In the genomic region with DNA sequence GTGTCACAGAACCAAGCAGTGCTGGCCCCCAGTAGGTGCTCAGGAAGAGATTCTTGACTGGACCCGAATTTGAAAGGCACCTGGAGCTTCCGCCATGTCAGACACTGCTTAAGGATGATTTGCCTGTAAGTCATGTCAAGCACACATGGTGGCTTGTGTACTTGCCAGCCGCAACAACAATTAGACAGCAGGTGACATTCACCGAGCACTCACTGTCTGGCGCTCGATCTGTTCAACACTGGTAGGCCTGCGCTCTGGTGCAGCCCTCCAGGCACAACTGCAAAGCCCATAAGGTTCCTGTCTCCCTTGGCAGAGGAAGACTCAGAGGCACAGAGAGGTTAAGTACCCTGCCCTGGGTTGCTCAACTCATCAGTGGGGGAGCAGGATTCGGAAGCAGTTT, we compare ENCODE assay signal across 21 mouse cellular contexts.
A peak's percentile ranks its signal among the peaks of the same experiment; 100 is the strongest.
DNase-seq lines count a peak whose midpoint lies in the region; ATAC-seq and TF ChIP-seq lines count a peak whose summit lies in the region.
"Had no signal": no experiment of that assay in that cellular context is flagged by ENCODE, and none has a peak within 500 bp of the region (broad histone marks: within the 10 kb centered on the region; RNA-seq: fewer than 3 reads in every experiment).

No protein-coding gene starts in this region.

- no peak for ATAC-seq in lung, postnatal 0 days
- ATAC-seq: activated CD4-positive, CD25-positive, alpha-beta regulatory T cell, adult 4 months; CD4-positive, CD25-positive, alpha-beta regulatory T cell, adult 4 months; forebrain, embryonic 13.5 days; forebrain, embryonic 15.5 days; forebrain, postnatal 0 days; Patski had no signal

- H3K4me3 ChIP-seq in layer of hippocampus, adult 2 months, result no peak overlapping the region
- H3K4me3 ChIP-seq in lung, postnatal 0 days (ENCODE audit: low read depth, low read length), result no peak overlapping the region
- H3K4me3 ChIP-seq: embryonic facial prominence, embryonic 10.5 days; embryonic facial prominence, embryonic 12.5 days; forebrain, embryonic 13.5 days; forebrain, embryonic 15.5 days had no signal

- H3K4me2 ChIP-seq in lung, postnatal 0 days (replicated peaks; ENCODE audit: low read depth, low read length), result no peak overlapping the region
- H3K4me2 ChIP-seq: embryonic facial prominence, embryonic 12.5 days; forebrain, embryonic 13.5 days; forebrain, embryonic 15.5 days had no signal

- H3K27me3 ChIP-seq in lung, postnatal 0 days (replicated peaks; ENCODE audit: insufficient read depth, low read length), result no peaks in the 10 kb centered on the region
- H3K27me3 ChIP-seq: embryonic facial prominence, embryonic 12.5 days; forebrain, embryonic 13.5 days; forebrain, embryonic 15.5 days had no signal

- H3K36me3 ChIP-seq in lung, postnatal 0 days (ENCODE audit: insufficient read depth, low read length), result no peaks in the 10 kb centered on the region
- H3K36me3 ChIP-seq: embryonic facial prominence, embryonic 10.5 days; embryonic facial prominence, embryonic 12.5 days; forebrain, embryonic 15.5 days; G1E had no signal

- H3K9ac ChIP-seq in lung, postnatal 0 days (replicated peaks; ENCODE audit: low read depth), result no peak overlapping the region
- H3K9ac ChIP-seq: embryonic facial prominence, embryonic 12.5 days; forebrain, embryonic 13.5 days; forebrain, embryonic 15.5 days; forebrain, postnatal 0 days had no signal

- TF ChIP-seq EP300 in lung, postnatal 0 days (IDR thresholded peaks at IDR 0.05), result no peak

- DNase-seq in cerebellum, adult 8-10 months, result peak; percentile 27
- no peak for DNase-seq in cerebellum, adult 11-12 months
- peak; percentile 44 for DNase-seq in layer of hippocampus, adult 9-11 months
- DNase-seq in layer of hippocampus, adult 9-10 months (ENCODE audit: low spot score), result no peak
- DNase-seq in layer of hippocampus, postnatal 14 days (ENCODE audit: low spot score in 2 of 2), result peak; percentile 33 to 42
- no peak for DNase-seq in layer of hippocampus, adult 2 months (ENCODE audit: low spot score in 2 of 2)
- DNase-seq in brain, adult 2 months (ENCODE audit: low read depth, low spot score), result peak; percentile 62
- DNase-seq in lung, postnatal 0 days (ENCODE audit: low spot score), result no peak
- DNase-seq: adrenal gland, adult 8-10 months; adrenal gland, postnatal 14 days; adrenal gland, postnatal 36 days; B cell, adult 2 months; forebrain, postnatal 0 days had no signal

- H3K9me3 ChIP-seq in lung, postnatal 0 days (ENCODE audit: low read length), result no peaks in the 10 kb centered on the region
- H3K9me3 ChIP-seq: embryonic facial prominence, embryonic 10.5 days; embryonic facial prominence, embryonic 12.5 days; forebrain, embryonic 13.5 days; forebrain, embryonic 15.5 days; G1E had no signal

- H3K4me1 ChIP-seq in lung, postnatal 0 days (ENCODE audit: insufficient read depth, low read depth, low read length), result no peaks in the 10 kb centered on the region
- H3K4me1 ChIP-seq: embryonic facial prominence, embryonic 10.5 days; embryonic facial prominence, embryonic 12.5 days; forebrain, embryonic 13.5 days; forebrain, embryonic 15.5 days had no signal

- TF ChIP-seq CTCF in layer of hippocampus, adult 2 months (conservative IDR thresholded peaks at IDR 0.05), result no peak
- TF ChIP-seq CTCF in lung, postnatal 0 days (IDR thresholded peaks at IDR 0.05), result no peak

- H3K27ac ChIP-seq in layer of hippocampus, adult 2 months, result no peak overlapping the region
- H3K27ac ChIP-seq in lung, postnatal 0 days (ENCODE audit: low read length), result no peak overlapping the region
- H3K27ac ChIP-seq: embryonic facial prominence, embryonic 10.5 days; embryonic facial prominence, embryonic 12.5 days; forebrain, embryonic 13.5 days; forebrain, embryonic 15.5 days had no signal

- 80% methylated on average over 8 of the region's 8 CpGs for WGBS in lung, postnatal 0 days

Comparison
In these comparisons a context has a peak if more than half of its experiments do, and no peak if none do; other contexts are left out.
1. DNase-seq: peak in cerebellum, adult 8-10 months (single experiment), layer of hippocampus, adult 9-11 months (single experiment), layer of hippocampus, postnatal 14 days (2 of 2) and brain, adult 2 months (single experiment); none in cerebellum, adult 11-12 months (single experiment), layer of hippocampus, adult 9-10 months (single experiment), layer of hippocampus, adult 2 months (0 of 2) and lung, postnatal 0 days (single experiment).